Mouse (Mus musculus) frontal cortex, postnatal 10 days (tissue): ENCODE data around the gene Gm3676.
"Not testable (repeated sequence)": the region's sequence is repeated elsewhere in the genome, so short reads cannot be mapped to it uniquely, and the experiment has no call there.

Experiments used
- DNase-seq, 2 experiments: peaks; one replicate each; pipeline ENCODE4 v3.0.0; 2022; ENCODE audit warnings: low spot score in 2 of 2, mixed read lengths in 1 of 2

Gm3676 gene

DNA sequence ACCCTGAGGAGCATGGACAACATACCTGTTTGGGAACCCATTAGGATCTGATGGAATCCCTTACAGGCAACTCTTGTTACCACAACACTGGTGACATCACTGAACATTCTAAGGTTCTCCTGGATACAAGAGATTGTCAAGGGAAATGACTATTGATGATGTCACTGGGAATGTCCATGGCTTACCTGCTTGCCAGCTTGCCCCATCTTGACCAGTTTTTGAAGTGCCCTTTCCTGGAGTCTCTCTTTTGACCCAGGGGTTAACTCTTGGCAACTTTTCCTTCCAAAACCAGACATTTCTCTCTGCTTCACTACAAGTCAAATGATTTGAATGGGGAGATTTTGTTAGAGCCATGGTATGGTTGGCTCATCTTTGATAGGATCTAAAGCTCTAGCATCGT is at the start of gene Gm3676:
Gene Gm3676, minus strand, starts transcription at position 101 of the 400 bp plus-strand sequence.
- not testable (repeated sequence) for DNase-seq

DNA sequence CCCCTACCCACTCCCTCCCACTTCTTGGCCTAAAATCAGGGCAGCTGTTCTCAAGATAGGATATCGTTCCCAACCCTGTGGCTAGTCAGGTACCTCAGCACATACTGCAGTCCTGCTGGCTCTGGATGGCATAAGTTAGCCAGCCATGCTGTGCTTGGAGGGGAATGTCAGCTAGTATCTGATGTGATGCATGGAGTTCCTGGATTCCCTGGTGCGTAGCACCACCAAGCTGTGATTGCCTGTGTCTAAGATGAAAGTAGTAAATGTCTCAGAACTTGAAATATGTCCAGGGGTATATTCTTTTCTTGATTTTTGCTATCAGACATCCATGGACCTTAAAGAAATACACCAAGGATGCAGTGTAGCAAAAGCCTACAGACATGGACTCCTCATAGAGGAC is 1.9 kb upstream of the Gm3676 start:
- not testable (repeated sequence) for DNase-seq

DNA sequence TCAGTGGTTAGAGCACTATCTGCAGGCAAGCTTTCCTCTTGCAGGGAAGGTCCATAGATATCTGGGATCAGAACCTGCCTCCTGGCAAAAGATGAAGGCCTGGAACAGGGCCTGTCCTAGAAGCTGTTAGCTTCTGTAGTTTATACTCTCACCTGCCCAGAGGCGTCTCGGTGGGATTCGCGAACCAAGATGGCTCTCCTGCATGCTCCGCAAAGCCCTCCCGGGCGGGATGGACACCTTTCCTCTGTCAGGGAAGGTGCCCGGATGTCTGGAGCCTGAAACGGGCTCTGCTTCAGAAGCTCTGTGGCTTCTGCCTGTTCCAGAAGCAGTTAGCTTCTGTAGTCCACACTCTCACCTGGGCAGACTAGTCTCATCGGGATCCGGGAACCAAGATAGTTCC is 16.1 kb downstream of the Gm3676 start:
- not testable (repeated sequence) for DNase-seq

DNA sequence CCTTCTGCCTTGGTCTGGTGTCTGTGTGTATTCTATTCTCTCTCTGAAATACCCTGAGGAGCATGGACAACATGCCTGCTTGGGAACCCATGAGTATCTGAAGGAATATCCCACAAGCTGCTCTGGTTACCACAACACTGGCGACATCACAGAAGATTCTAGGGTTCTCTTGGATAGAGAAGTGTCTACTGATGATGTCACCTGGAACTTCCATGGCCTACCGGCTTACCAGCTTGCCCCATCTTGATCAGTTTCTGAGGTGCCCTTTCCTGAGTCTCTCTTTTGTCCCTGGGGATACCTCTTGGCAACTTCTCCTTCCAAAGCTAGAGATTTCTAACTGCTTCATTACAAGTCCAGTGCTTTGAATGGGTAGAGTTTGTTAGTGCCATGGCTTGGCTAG is 21.8 kb downstream of the Gm3676 start, which contains the start of gene Gm3072:
Gene Gm3072, minus strand, starts transcription at position 101 of the 400 bp plus-strand sequence.
- not testable (repeated sequence) for DNase-seq

DNA sequence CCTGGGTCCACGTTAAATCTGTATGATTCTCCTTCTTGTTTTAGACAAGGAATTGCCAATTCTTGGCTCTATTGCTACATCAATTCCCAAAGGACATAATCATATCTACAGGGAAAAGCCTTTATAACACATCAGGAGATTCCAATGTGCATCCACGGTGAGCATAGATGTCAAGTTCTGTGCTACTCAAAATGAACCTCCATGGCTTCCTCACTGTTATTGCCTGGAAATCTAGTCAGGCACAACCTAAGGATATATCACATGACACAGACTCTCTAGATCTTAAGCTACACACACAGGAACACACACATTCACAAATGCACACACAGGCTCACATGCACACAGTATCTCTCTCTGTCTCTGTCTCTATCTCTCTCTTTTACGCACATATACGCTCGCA is 23.8 kb downstream of the Gm3676 start:
- not testable (repeated sequence) for DNase-seq

DNA sequence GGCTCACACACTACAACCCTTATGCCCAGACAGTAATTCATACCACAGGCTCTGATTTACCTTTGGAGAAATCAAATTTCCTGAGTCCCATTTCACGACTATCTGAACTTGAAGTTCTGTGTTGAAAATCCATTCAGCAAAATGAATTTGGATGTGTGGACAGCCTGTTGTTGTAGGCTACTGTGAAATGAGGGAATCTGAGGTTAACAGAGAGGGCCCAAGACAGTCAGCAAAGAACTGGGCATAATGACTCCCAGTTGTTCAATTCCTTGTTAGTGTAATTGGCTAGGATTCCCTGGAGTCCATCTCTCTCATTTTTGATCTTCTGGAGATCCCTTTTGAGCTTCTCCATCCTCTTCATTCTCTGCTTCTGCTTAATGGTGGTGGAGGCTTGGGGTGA is 35.6 kb downstream of the Gm3676 start:
- not testable (repeated sequence) for DNase-seq

DNA sequence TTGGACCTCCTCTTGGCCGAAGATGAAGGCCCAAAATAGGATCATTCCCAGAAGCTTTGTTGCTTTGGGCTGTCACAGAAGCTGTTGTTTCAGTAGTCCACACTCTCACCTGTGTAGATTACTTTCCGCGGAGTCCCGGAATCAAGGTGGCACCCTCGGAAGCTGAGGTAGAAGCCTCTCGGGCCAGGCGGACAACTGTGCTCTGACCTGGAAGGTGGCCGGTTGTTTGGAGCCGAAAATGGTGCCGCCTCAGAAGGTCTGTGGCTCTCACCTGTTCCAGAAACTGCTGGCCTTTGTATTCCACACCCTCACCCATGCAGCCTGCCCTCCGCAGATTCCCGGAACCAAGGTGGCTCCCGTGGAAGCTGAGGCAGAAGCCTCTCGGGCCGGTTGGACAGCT is 45.4 kb downstream of the Gm3676 start:
- DNase-seq, result not testable (repeated sequence)
